Mouse (Mus musculus): ENCODE measurements around the gene Eaf1. TPM values are rescaled to one million over a fixed set of nuclear protein-coding genes. Genes with fewer than 3 reads are reported as not detected.

Eaf1 gene
- total and polyA plus RNA-seq, 2 experiments from 2014 or later = 6.5 to 7.4 TPM

- TF ChIP-seq EP300 (IDR thresholded peaks at IDR 0.05; ENCODE audit: low read depth) (no peak), CTCF (IDR thresholded peaks at IDR 0.05; ENCODE audit: low read depth) (no peak)
- ATAC-seq (ENCODE audit: insufficient read depth, low read depth) (no peak), DNase-seq (ENCODE audit: low spot score) (no peak)
- H3K36me3 ChIP-seq (replicated peaks; ENCODE audit: control insufficient read depth, insufficient read depth, low read length) = peaks cover 39% of the 10 kb centered on the region
- peaks cover 25% of the 10 kb centered on the region for H3K4me1 ChIP-seq (ENCODE audit: control insufficient read depth, insufficient read depth)
- H3K4me2 ChIP-seq (ENCODE audit: low read depth, low read length) = peak overlapping the region; percentile 72
- H3K9ac ChIP-seq (replicated peaks; ENCODE audit: low read depth, low read length) = peak overlapping the region; percentile 94
- no peaks in the 10 kb centered on the region for H3K27me3 ChIP-seq (ENCODE audit: control insufficient read depth, insufficient read depth, low read length)
- peak overlapping the region; percentile 95 for H3K4me3 ChIP-seq (ENCODE audit: low read depth, low read length)
- H3K27ac ChIP-seq (ENCODE audit: low read depth) = peak overlapping the region; percentile 91
- 2% methylated on average over 8 of the region's 8 CpGs for WGBS
- no peaks in the 10 kb centered on the region for H3K9me3 ChIP-seq (replicated peaks; ENCODE audit: control insufficient read depth, low read length)
Observed at GRCm38 (mm10) chr14:31495538-31495937, 1.3 kb downstream of the Eaf1 start.

GRCm38 (mm10) chr14:31496241-31496646 lies 2.0 kb downstream of the Eaf1 start:
- peaks cover 25% of the 10 kb centered on the region for H3K4me1 ChIP-seq (ENCODE audit: control insufficient read depth, insufficient read depth)
- peak overlapping the region; percentile 72 for H3K4me2 ChIP-seq (ENCODE audit: low read depth, low read length)
- TF ChIP-seq CTCF (IDR thresholded peaks at IDR 0.05; ENCODE audit: low read depth) = no peak
- no peak for TF ChIP-seq EP300 (IDR thresholded peaks at IDR 0.05; ENCODE audit: low read depth)
- peak overlapping the region; percentile 94; the same call in 1 of the 2 replicates for H3K9ac ChIP-seq (replicated peaks; ENCODE audit: low read depth, low read length)
- 43% methylated on average over 7 of the region's 7 CpGs for WGBS
- DNase-seq (ENCODE audit: low spot score) = no peak
- peaks cover 46% of the 10 kb centered on the region for H3K36me3 ChIP-seq (replicated peaks; ENCODE audit: control insufficient read depth, insufficient read depth, low read length)
- H3K27me3 ChIP-seq (ENCODE audit: control insufficient read depth, insufficient read depth, low read length) = no peaks in the 10 kb centered on the region
- H3K9me3 ChIP-seq (replicated peaks; ENCODE audit: control insufficient read depth, low read length) = no peaks in the 10 kb centered on the region
- ATAC-seq (ENCODE audit: insufficient read depth, low read depth) = no peak
- H3K4me3 ChIP-seq (ENCODE audit: low read depth, low read length) = peak overlapping the region; percentile 95
- H3K27ac ChIP-seq (ENCODE audit: low read depth) = no peak overlapping the region

- Histone ChIP-seq H3K4me3 (ENCODE audit: low read depth, low read length) (no peak overlapping the region), H3K36me3 (replicated peaks; ENCODE audit: control insufficient read depth, insufficient read depth, low read length) (peaks cover 58% of the 10 kb centered on the region), H3K27me3 (ENCODE audit: control insufficient read depth, insufficient read depth, low read length) (no peaks in the 10 kb centered on the region), H3K9ac (replicated peaks; ENCODE audit: low read depth, low read length) (no peak overlapping the region), H3K27ac (ENCODE audit: low read depth) (no peak overlapping the region), H3K9me3 (replicated peaks; ENCODE audit: control insufficient read depth, low read length) (no peaks in the 10 kb centered on the region), H3K4me1 (ENCODE audit: control insufficient read depth, insufficient read depth) (peaks cover 17% of the 10 kb centered on the region; the same call in 1 of the 2 replicates), H3K4me2 (ENCODE audit: low read depth, low read length) (no peak overlapping the region)
- no peak for TF ChIP-seq EP300 (IDR thresholded peaks at IDR 0.05; ENCODE audit: low read depth)
- no peak for TF ChIP-seq CTCF (IDR thresholded peaks at IDR 0.05; ENCODE audit: low read depth)
- DNase-seq (ENCODE audit: low spot score) (no peak), ATAC-seq (ENCODE audit: insufficient read depth, low read depth) (no peak)
- 89% methylated on average over 1 of the region's 1 CpGs for WGBS
Observed at GRCm38 (mm10) chr14:31499526-31499925, 5.3 kb downstream of the Eaf1 start.

GRCm38 (mm10) chr14:31503406-31503805 lies 9.2 kb downstream of the Eaf1 start:
- Histone ChIP-seq H3K4me3 (ENCODE audit: low read depth, low read length) (no peak overlapping the region), H3K36me3 (replicated peaks; ENCODE audit: control insufficient read depth, insufficient read depth, low read length) (peaks cover 94% of the 10 kb centered on the region), H3K9ac (replicated peaks; ENCODE audit: low read depth, low read length) (no peak overlapping the region), H3K4me1 (ENCODE audit: control insufficient read depth, insufficient read depth) (0 out of 2 replicates have a peak, but pooled peaks cover under 1% of the 10 kb centered on the region), H3K27me3 (ENCODE audit: control insufficient read depth, insufficient read depth, low read length) (no peaks in the 10 kb centered on the region), H3K4me2 (ENCODE audit: low read depth, low read length) (no peak overlapping the region), H3K27ac (ENCODE audit: low read depth) (no peak overlapping the region), H3K9me3 (replicated peaks; ENCODE audit: control insufficient read depth, low read length) (no peaks in the 10 kb centered on the region)
- no peak for TF ChIP-seq EP300 (IDR thresholded peaks at IDR 0.05; ENCODE audit: low read depth)
- TF ChIP-seq CTCF (IDR thresholded peaks at IDR 0.05; ENCODE audit: low read depth) = no peak
- DNase-seq (ENCODE audit: low spot score) (no peak), ATAC-seq (ENCODE audit: insufficient read depth, low read depth) (no peak)
- 79% methylated on average over 13 of the region's 13 CpGs for WGBS

- no peak for ATAC-seq (ENCODE audit: insufficient read depth, low read depth)
- WGBS = 96% methylated on average over 6 of the region's 6 CpGs
- TF ChIP-seq CTCF (IDR thresholded peaks at IDR 0.05; ENCODE audit: low read depth) = no peak
- no peak for TF ChIP-seq EP300 (IDR thresholded peaks at IDR 0.05; ENCODE audit: low read depth)
- Histone ChIP-seq H3K36me3 (replicated peaks; ENCODE audit: control insufficient read depth, insufficient read depth, low read length) (peaks cover 75% of the 10 kb centered on the region), H3K4me3 (ENCODE audit: low read depth, low read length) (no peak overlapping the region), H3K27ac (ENCODE audit: low read depth) (no peak overlapping the region), H3K4me1 (ENCODE audit: control insufficient read depth, insufficient read depth) (peaks cover 4% of the 10 kb centered on the region; the same call in 1 of the 2 replicates), H3K4me2 (ENCODE audit: low read depth, low read length) (no peak overlapping the region), H3K9me3 (replicated peaks; ENCODE audit: control insufficient read depth, low read length) (no peaks in the 10 kb centered on the region), H3K27me3 (ENCODE audit: control insufficient read depth, insufficient read depth, low read length) (no peaks in the 10 kb centered on the region), H3K9ac (replicated peaks; ENCODE audit: low read depth, low read length) (no peak overlapping the region)
- DNase-seq (ENCODE audit: low spot score) = no peak
Observed at GRCm38 (mm10) chr14:31506456-31506855, 12.3 kb downstream of the Eaf1 start.

DNA sequence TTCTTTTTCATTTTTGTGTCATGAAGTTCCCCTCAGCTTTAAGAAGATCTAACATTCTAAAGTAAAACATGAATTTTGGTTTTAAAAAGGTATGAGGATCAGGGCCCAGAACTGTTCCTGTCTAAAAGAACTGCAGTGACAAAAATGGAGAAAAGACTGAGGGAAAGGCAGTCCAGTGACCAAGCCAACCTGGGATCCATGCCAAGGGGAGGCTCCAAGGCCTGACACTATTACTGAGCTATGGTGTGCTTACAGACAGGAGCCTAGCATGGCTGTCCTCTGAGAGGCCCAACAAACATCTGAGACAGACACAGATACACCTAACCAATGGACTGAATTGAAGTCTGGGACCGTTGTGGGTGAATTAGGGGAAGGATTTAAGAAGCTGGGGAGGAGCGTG lies 15.7 kb downstream of the Eaf1 start:
- no peak overlapping the region for H3K4me3 ChIP-seq (ENCODE audit: low read depth, low read length)
- no peak overlapping the region for H3K9ac ChIP-seq (replicated peaks; ENCODE audit: low read depth, low read length)
- ATAC-seq (ENCODE audit: insufficient read depth, low read depth) (no peak), DNase-seq (ENCODE audit: low spot score) (peak; percentile 38)
- peaks cover 4% of the 10 kb centered on the region; the same call in 1 of the 2 replicates for H3K4me1 ChIP-seq (ENCODE audit: control insufficient read depth, insufficient read depth)
- H3K9me3 ChIP-seq (replicated peaks; ENCODE audit: control insufficient read depth, low read length) = no peaks in the 10 kb centered on the region
- H3K4me2 ChIP-seq (ENCODE audit: low read depth, low read length) = no peak overlapping the region
- H3K27ac ChIP-seq (ENCODE audit: low read depth) = no peak overlapping the region
- WGBS = 87% methylated on average over 2 of the region's 2 CpGs
- no peaks in the 10 kb centered on the region for H3K27me3 ChIP-seq (ENCODE audit: control insufficient read depth, insufficient read depth, low read length)
- H3K36me3 ChIP-seq (replicated peaks; ENCODE audit: control insufficient read depth, insufficient read depth, low read length) = peaks cover 42% of the 10 kb centered on the region
- TF ChIP-seq CTCF (IDR thresholded peaks at IDR 0.05; ENCODE audit: low read depth) (no peak), EP300 (IDR thresholded peaks at IDR 0.05; ENCODE audit: low read depth) (no peak)

Measured in heart, postnatal 0 days (tissue).